Mouse (Mus musculus): ENCODE results near the gene Ptgr2. TPM values are rescaled to one million over a fixed set of nuclear protein-coding genes. Genes with fewer than 3 reads are reported as not detected.
"Not testable (repeated sequence)": the region's sequence is repeated elsewhere in the genome, so short reads cannot be mapped to it uniquely, and the experiment has no call there.

Ptgr2 gene
- 14.2 and 15.1 TPM in 2 replicates for polyA plus RNA-seq (2015; fragmentation: Nextera tagmentation; extraction: Ambion mirVana)

DNA sequence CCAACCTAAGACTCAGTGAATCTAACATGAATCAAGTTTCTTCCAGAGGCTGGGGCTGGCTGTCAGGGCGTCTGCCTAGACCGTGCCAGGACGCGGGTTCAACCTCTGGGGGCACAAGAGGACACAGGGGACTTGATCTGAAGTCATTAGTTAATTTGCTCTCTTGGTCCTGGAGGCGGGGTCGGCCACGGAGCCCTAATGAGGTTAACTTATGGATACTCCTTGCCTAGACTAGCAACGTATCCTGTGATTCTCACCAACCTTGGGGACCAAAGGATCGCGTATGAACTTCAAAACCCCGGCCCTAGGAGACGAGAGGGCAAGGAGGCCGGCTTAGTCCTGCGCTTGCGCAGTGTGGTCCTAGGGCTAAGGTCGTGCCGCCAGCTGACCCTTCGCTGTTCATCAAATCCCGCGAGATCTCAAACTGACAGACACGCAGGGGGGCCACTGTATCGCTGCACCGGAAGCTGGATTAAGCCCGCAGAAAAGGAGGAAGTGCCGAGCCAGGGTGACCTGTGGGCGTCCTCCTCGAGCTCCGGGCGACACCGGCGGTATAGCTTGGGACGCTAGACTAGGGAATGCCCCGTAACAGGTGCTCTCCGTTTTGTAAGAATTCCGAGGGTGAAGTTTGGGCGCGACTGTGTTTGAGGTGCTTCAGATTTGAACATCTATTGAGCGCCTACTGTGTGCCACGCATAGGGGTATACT lies at the start of gene Ptgr2:
Gene Ptgr2, plus strand, starts transcription at position 348 of the 708 bp plus-strand sequence.
- peak; percentile 90 for ATAC-seq (ENCODE audit: low FRiP score)
- peak within 1 kb of the TSS; percentile 57 for H3K4me3 ChIP-seq
- H3K9ac ChIP-seq, result peak within 1 kb of the TSS; percentile 72
- H3K27ac ChIP-seq, result peak within 1 kb of the TSS; percentile 30
- H3K27me3 ChIP-seq, result no peaks in the 10 kb centered on the region
- H3K9me3 ChIP-seq, result no peaks in the 10 kb centered on the region
- H3K4me2 ChIP-seq, result peak within 1 kb of the TSS; percentile 67
- peaks cover 11% of the 10 kb centered on the region for H3K4me1 ChIP-seq (replicated peaks)
- no peaks in the 10 kb centered on the region for H3K36me3 ChIP-seq
- WGBS, result under 1% methylated on average over 39 of the region's 39 CpGs

DNA sequence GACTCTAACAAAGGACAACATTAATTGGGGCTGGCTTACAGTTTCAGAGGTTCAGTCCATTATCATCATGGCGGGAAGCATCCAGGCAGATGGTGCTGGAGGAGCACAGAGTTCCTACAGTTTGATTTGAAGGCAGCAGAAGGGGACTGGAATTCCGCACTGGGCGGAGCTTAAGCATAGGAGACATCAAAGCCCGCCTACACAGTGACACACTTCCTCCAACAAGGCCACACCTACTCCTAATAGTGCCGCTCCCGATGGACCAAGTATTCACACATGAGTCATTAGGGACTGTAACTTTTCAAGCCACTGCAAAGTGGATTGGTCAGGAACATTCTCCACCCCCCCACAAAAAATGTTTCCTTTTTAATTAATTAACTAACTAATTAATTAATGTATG lies 49.5 kb upstream of the Ptgr2 start:
- 94% methylated on average over 6 of the region's 6 CpGs for WGBS
- no peak for ATAC-seq (ENCODE audit: low FRiP score)

DNA sequence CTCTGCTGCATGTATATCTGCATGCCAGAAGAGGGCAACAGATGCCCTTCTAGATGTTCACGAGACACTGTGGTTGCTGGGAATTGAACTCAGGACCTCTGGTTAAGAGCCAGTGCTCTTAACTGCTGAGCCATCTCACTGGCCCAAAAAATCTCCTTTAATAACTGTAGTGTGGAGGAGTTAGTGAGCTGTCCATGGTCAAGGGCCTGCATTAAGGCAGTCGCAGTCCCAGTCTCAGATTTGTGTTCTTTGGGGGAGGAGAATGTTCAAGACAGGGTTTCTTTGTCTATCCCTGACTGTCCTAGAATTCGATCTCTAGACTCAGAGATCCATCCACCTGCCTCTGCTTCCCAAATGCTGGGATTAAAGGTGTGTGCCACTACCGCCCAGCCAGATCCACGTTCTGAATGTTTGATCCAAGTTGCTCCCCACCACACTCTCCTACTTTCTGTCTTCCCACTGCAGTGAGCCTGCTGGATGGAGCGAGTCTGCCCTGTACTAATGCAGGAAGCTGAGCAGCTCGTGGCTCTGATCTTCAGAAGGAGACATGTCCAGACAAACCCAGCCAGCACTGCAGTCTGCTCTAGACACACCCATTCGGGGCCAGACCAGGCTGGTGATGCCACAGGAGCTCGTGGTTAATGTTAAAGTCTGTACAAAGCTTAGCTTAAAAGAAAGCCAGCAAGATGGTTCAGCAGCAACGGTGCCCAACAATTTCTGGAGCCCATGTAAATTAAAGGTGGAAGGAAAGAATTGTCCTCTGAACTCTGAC lies 48.9 kb upstream of the Ptgr2 start:
- Histone ChIP-seq H3K9ac (no peak overlapping the region), H3K27me3 (no peaks in the 10 kb centered on the region), H3K4me1 (replicated peaks) (no peaks in the 10 kb centered on the region), H3K9me3 (no peaks in the 10 kb centered on the region), H3K36me3 (no peaks in the 10 kb centered on the region), H3K27ac (no peak overlapping the region), H3K4me3 (no peak overlapping the region), H3K4me2 (no peak overlapping the region)
- 89% methylated on average over 10 of the region's 10 CpGs for WGBS
- ATAC-seq (ENCODE audit: low FRiP score), result no peak

More for the DNA sequence above, 49.5 kb upstream of the Ptgr2 start:
- no peaks in the 10 kb centered on the region for H3K36me3 ChIP-seq
- no peak overlapping the region for H3K9ac ChIP-seq
- no peak overlapping the region for H3K4me2 ChIP-seq
- no peak overlapping the region for H3K27ac ChIP-seq
- no peaks in the 10 kb centered on the region for H3K27me3 ChIP-seq
- no peaks in the 10 kb centered on the region for H3K9me3 ChIP-seq
- H3K4me3 ChIP-seq, result no peak overlapping the region
- no peaks in the 10 kb centered on the region for H3K4me1 ChIP-seq (replicated peaks)

DNA sequence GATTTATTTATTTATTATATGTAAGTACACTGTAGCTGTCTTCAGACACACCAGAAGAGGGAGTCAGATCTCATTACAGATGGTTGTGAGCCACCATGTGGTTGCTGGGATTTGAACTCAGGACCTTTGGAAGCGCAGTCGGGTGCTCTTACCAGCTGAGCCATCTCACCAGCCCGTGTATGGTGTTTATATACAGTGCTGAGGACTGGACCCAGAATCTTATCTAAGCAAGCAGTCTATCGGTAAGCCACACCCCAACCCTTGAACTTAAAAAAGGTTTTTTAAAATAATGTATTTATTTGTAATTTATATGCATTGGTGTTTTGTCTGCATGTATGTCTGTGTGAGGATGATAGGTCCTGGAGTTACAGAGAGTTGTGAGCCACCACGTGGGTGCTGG lies 48.0 kb upstream of the Ptgr2 start:
- WGBS, result 93% methylated on average over 5 of the region's 5 CpGs
- not testable (repeated sequence) for ATAC-seq (ENCODE audit: low FRiP score)

DNA sequence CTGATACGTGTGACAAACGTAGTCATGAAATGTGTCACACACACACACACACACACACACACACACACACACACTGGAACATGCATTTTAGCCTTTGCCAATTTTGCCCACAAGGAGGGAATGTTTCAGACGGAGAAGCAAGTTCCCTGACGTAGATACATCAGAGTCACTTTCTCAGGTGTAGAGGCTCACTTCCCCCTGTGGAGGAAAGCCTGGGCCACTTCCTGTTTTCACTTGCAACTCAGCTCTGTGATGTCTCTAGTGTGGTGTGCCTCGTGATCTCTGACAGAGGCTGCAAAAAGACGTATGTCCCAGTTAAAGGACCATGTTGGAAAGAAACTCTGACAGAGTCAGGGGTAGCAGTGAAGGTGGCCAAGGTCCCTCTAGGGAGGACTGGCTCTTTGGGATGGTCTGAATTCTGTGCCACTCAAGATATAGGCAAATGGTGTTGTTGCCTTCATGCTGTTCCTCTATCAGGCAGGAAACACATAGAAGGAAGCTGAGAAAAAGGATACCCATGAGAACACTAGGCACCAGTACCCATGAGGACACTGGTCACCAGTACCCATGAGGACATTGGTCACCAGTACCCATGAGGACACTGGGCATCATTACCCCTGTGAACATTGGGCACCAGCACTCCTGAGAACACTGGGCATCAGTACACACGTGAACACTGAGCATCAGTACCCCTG lies 41.8 kb upstream of the Ptgr2 start:
- H3K27me3 ChIP-seq, result 0 out of 2 replicates have a peak, but pooled peaks cover 2% of the 10 kb centered on the region
- H3K9ac ChIP-seq, result no peak overlapping the region
- no peak overlapping the region for H3K27ac ChIP-seq
- H3K4me2 ChIP-seq, result no peak overlapping the region
- H3K9me3 ChIP-seq, result no peaks in the 10 kb centered on the region
- 84% methylated on average over 7 of the region's 7 CpGs for WGBS
- H3K36me3 ChIP-seq, result no peaks in the 10 kb centered on the region
- no peak overlapping the region for H3K4me3 ChIP-seq
- H3K4me1 ChIP-seq (replicated peaks), result no peaks in the 10 kb centered on the region
- no peak for ATAC-seq (ENCODE audit: low FRiP score)

More for the DNA sequence above, 48.0 kb upstream of the Ptgr2 start:
- H3K27me3 ChIP-seq; H3K27ac ChIP-seq; H3K4me2 ChIP-seq; H3K9ac ChIP-seq; H3K4me1 ChIP-seq (replicated peaks); H3K4me3 ChIP-seq; H3K36me3 ChIP-seq; H3K9me3 ChIP-seq: not testable (repeated sequence)

DNA sequence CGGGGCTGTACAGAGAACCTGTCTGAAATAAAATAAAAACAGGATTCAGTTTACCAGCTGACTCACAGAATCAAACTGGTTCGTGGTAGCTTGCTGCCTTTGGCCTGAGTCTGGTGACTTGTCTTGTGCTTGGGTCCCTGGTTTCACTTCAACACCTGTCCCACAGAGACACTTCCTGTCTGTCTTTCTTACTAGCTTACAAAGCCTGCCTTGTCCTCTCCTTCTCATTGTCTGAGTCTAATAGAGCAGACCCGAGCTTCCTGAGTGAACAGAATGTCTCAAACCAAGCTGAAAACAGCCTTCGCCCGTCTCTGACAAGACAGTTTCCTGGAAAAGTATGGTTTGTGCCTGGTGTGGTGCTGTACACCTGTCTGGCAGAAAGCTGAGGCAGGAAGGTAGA lies 39.3 kb upstream of the Ptgr2 start:
- Histone ChIP-seq H3K4me3 (no peak overlapping the region), H3K36me3 (no peaks in the 10 kb centered on the region), H3K4me2 (no peak overlapping the region), H3K4me1 (replicated peaks) (no peaks in the 10 kb centered on the region), H3K27ac (no peak overlapping the region), H3K9ac (no peak overlapping the region), H3K9me3 (no peaks in the 10 kb centered on the region), H3K27me3 (0 out of 2 replicates have a peak, but pooled peaks cover 2% of the 10 kb centered on the region)
- 57% methylated on average over 5 of the region's 5 CpGs for WGBS
- ATAC-seq (ENCODE audit: low FRiP score), result no peak

DNA sequence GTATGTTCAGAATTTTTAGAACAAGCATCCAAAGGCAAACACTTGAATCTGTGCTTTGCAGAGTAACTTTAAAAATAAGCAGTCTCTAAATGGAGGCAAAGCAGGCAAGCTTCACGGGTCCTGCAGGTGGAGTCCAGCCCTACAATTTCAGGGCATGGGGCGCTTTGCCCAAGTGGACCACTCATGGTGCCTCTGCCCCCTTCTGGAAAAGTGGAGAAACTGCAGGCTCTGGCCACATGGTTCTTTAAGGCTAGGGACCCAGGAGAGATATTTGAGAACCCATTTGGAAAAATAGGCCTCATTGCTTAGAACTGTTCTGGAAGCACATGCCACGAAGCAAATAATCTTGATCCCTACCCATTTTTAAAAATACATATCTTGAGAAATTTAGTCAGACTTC lies 35.8 kb upstream of the Ptgr2 start:
- no peak overlapping the region for H3K4me2 ChIP-seq
- WGBS, result 9% methylated on average over 3 of the region's 3 CpGs
- H3K36me3 ChIP-seq, result no peaks in the 10 kb centered on the region
- no peak overlapping the region for H3K4me3 ChIP-seq
- H3K27me3 ChIP-seq, result 0 out of 2 replicates have a peak, but pooled peaks cover 2% of the 10 kb centered on the region
- H3K27ac ChIP-seq, result no peak overlapping the region
- ATAC-seq (ENCODE audit: low FRiP score), result no peak
- no peak overlapping the region for H3K9ac ChIP-seq
- no peaks in the 10 kb centered on the region for H3K9me3 ChIP-seq
- no peaks in the 10 kb centered on the region for H3K4me1 ChIP-seq (replicated peaks)

DNA sequence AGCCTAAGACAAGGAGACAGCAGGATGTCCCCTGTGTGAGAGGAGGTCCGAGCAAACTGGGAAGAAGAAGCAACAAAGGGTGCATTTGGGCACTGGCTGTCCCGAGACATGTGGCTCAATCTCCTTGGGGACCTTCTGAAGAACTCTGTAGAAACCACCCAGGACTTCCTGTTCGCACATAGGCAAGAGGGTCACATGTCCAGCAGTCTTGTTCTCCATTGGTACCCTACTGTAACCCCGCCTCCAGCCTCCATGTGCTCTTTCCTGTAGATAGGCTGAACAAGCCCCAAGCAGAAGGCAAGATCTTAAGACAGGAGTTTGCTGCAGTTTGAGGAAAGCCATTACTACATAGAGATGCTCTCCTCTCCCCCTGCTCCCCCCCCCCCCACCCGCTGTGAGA lies 32.2 kb upstream of the Ptgr2 start:
- Histone ChIP-seq H3K4me2 (no peak overlapping the region), H3K36me3 (no peaks in the 10 kb centered on the region), H3K4me1 (replicated peaks) (no peaks in the 10 kb centered on the region), H3K27me3 (no peaks in the 10 kb centered on the region), H3K4me3 (no peak overlapping the region), H3K9ac (no peak overlapping the region), H3K27ac (no peak overlapping the region), H3K9me3 (no peaks in the 10 kb centered on the region)
- 87% methylated on average over 5 of the region's 5 CpGs for WGBS
- ATAC-seq (ENCODE audit: low FRiP score), result no peak

DNA sequence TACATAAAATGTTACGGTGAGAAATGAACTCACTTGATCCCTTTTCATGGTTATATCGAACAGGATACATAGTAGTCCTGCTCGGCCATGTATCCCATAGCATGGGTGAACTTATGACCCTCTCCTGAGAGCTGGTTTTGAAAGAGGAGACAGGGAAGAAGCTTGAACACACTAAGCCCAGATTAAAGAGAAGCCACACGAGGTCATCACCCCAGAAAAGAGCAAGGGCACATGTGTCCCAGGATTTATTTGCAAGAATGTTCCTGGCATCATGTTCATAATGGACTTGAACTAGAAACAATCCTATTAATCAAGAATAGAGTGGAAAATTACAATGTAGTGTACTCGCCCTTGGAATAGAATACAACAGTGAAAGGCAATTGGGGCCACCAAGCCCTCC lies 30.1 kb upstream of the Ptgr2 start:
- Histone ChIP-seq H3K4me3 (no peak overlapping the region), H3K27me3 (no peaks in the 10 kb centered on the region), H3K9ac (no peak overlapping the region), H3K4me2 (no peak overlapping the region), H3K4me1 (replicated peaks) (no peaks in the 10 kb centered on the region), H3K36me3 (no peaks in the 10 kb centered on the region), H3K27ac (no peak overlapping the region), H3K9me3 (no peaks in the 10 kb centered on the region)
- WGBS, result 79% methylated on average over 5 of the region's 5 CpGs
- no peak for ATAC-seq (ENCODE audit: low FRiP score)

DNA sequence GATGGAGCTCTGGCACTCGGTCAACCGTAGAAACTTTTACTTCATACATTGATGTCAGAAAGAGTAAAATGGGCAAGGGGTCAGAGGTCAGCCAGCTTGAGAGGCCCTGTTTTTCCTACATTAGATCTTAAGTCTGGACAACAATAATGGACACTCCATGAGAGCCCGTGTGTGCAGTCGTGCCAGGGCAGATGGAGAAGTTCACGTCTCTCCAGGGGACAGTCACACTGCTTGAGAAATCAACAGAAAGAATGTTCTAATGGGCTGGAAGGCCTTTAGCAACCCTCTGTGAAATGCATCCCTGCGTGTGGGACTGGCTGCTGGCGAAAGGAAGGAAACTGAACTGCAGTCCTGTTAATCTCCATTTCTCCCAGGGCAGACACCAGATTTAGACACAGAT lies 24.7 kb upstream of the Ptgr2 start:
- 23% methylated on average over 7 of the region's 7 CpGs for WGBS
- H3K27me3 ChIP-seq, result no peaks in the 10 kb centered on the region
- H3K36me3 ChIP-seq, result no peaks in the 10 kb centered on the region
- no peak for ATAC-seq (ENCODE audit: low FRiP score)
- no peaks in the 10 kb centered on the region for H3K9me3 ChIP-seq
- no peak overlapping the region for H3K27ac ChIP-seq
- no peak overlapping the region for H3K4me3 ChIP-seq
- no peak overlapping the region for H3K4me2 ChIP-seq
- no peak overlapping the region for H3K9ac ChIP-seq
- H3K4me1 ChIP-seq (replicated peaks), result no peaks in the 10 kb centered on the region

DNA sequence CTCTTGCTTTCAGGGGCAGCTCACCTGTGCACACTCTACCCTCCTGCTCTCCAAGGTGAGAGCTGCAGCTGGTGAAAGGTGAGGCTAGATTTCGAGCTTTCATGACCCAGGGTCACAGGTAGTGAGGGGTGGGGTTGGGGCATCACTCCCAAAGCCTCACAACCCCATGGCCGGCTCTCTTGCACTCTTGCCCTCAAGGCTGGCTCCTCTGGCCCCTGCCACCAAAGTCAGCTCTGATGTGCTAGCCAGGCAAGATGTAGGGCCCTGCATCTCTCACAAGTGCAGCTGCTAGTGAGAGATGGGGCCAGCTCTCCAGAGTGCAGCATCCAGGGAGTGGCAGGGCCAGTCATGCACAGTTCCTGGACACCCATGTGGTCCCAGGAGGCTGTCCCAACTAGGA lies 17.8 kb upstream of the Ptgr2 start:
- WGBS, result 54% methylated on average over 2 of the region's 2 CpGs
- Histone ChIP-seq H3K4me1 (replicated peaks) (no peaks in the 10 kb centered on the region), H3K4me3 (no peak overlapping the region), H3K27ac (no peak overlapping the region), H3K36me3 (no peaks in the 10 kb centered on the region), H3K9me3 (no peaks in the 10 kb centered on the region), H3K9ac (no peak overlapping the region), H3K4me2 (no peak overlapping the region), H3K27me3 (no peaks in the 10 kb centered on the region)
- ATAC-seq (ENCODE audit: low FRiP score), result no peak

DNA sequence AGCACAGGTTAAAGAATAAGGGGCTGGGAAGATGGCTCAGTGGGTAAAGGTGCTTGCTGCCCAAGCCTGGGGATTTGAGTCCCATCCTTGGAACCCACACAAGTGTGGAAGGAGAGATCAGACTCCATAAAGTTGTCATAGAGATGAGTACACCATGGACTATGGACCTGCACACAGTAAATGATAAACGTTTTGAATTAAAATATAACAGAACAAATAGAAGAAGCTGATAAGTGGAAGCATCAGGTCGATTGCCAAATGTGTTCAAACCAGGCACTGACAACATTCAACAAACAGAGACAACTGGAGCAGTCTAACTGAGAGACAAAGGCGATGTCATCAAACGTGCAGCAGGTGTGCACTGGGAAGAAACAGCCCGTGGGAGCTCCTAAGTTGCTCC lies 11.7 kb upstream of the Ptgr2 start:
- H3K4me2 ChIP-seq, result no peak overlapping the region
- WGBS, result 76% methylated on average over 5 of the region's 5 CpGs
- ATAC-seq (ENCODE audit: low FRiP score), result no peak
- H3K27ac ChIP-seq, result no peak overlapping the region
- no peak overlapping the region for H3K4me3 ChIP-seq
- H3K27me3 ChIP-seq, result no peaks in the 10 kb centered on the region
- H3K4me1 ChIP-seq (replicated peaks), result no peaks in the 10 kb centered on the region
- no peaks in the 10 kb centered on the region for H3K9me3 ChIP-seq
- no peaks in the 10 kb centered on the region for H3K36me3 ChIP-seq
- H3K9ac ChIP-seq, result no peak overlapping the region

Measured in hindbrain, embryonic 13.5 days (tissue).